24 mouse cellular contexts compared by ENCODE assay signal in the genomic region with DNA sequence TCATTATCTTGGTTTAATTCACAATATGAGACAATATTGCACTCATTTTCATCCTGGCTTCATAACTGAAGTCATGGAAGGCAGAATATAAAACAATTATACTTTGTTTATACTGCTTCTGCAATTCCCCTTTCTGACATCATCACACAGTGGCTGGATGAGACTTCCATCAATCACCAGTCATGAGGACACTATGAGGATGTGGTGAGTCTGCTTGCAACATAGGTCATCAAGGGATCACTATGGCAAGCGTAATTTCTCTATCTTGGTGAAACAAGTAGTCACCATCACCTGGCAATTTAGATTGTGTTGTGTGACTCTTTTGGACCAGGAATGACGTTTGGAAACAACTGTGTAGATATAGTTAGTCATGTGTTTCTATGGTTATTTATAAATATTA.
"Had no signal": no experiment of that assay in that cellular context is flagged by ENCODE, and none has a peak within 500 bp of the region (broad histone marks: within the 10 kb centered on the region; RNA-seq: fewer than 3 reads in every experiment).

No protein-coding gene starts in this region.

- H3K27me3 ChIP-seq: heart, embryonic 12.5 days; hindbrain, embryonic 12.5 days; intestine, embryonic 15.5 days; limb, embryonic 13.5 days; limb, embryonic 15.5 days; liver, embryonic 12.5 days had no signal

- H3K4me3 ChIP-seq: heart, embryonic 10.5 days; heart, embryonic 12.5 days; hindbrain, embryonic 10.5 days; hindbrain, embryonic 12.5 days; intestine, embryonic 15.5 days; limb, embryonic 13.5 days; limb, embryonic 15.5 days; liver, embryonic 12.5 days had no signal

- H3K4me2 ChIP-seq: heart, embryonic 12.5 days; hindbrain, embryonic 12.5 days; hindbrain, embryonic 14.5 days; intestine, embryonic 15.5 days; limb, embryonic 13.5 days; limb, embryonic 15.5 days; liver, embryonic 12.5 days had no signal

- ATAC-seq: hindbrain, embryonic 16.5 days; inflammation-experienced regulatory T-cells, adult 6 months; intestine, embryonic 15.5 days; intestine, postnatal 0 days; liver, embryonic 12.5 days had no signal

- DNase-seq: gastrocnemius, postnatal 14 days; gastrocnemius, postnatal 36 days; heart, adult 18-20 months; heart, postnatal 10 days; heart, postnatal 4 days; kidney, adult 18-20 months; kidney, adult 8-10 months; kidney, postnatal 10 days; kidney, postnatal 36 days; layer of hippocampus, adult 9-11 months; layer of hippocampus, postnatal 36 days; left cerebral cortex, postnatal 4 days had no signal

- H3K36me3 ChIP-seq: heart, embryonic 10.5 days; heart, embryonic 12.5 days; hindbrain, embryonic 10.5 days; hindbrain, embryonic 12.5 days; intestine, embryonic 15.5 days; limb, embryonic 13.5 days; limb, embryonic 15.5 days; liver, embryonic 12.5 days had no signal
